ENCODE assay signal across 21 mouse cellular contexts in genomic region chr9:65086801-65087200, GRCm38 (mm10). TPM values are rescaled to one million over a fixed set of nuclear protein-coding genes. Genes with fewer than 3 reads are reported as not detected.
DNase-seq lines count a peak whose midpoint lies in the region; ATAC-seq and TF ChIP-seq lines count a peak whose summit lies in the region.
"Had no signal": no experiment of that assay in that cellular context is flagged by ENCODE, and none has a peak within 500 bp of the region (broad histone marks: within the 10 kb centered on the region; RNA-seq: fewer than 3 reads in every experiment).

No protein-coding gene starts in this region.

- no peak for TF ChIP-seq CTCF in hindbrain, postnatal 0 days (IDR thresholded peaks at IDR 0.05; ENCODE audit: low read depth)

- 53% methylated on average over 1 of the region's 1 CpGs for WGBS in hindbrain, postnatal 0 days
- 47% methylated on average over 1 of the region's 1 CpGs for WGBS in hindbrain, embryonic 16.5 days

- H3K4me1 ChIP-seq in hindbrain, postnatal 0 days (ENCODE audit: insufficient read depth, low read length): no peaks in the 10 kb centered on the region
- no peaks in the 10 kb centered on the region for H3K4me1 ChIP-seq in hindbrain, embryonic 16.5 days (ENCODE audit: control insufficient read depth, insufficient read depth, low read depth, low read length)

- ATAC-seq in hindbrain, postnatal 0 days: no peak
- ATAC-seq in hindbrain, embryonic 16.5 days: no peak
- ATAC-seq: activated CD4-positive, CD25-positive, alpha-beta regulatory T cell, adult 4 months; forebrain, embryonic 13.5 days; forebrain, embryonic 16.5 days; Patski had no signal

- H3K27ac ChIP-seq in hindbrain, postnatal 0 days: no peak overlapping the region
- H3K27ac ChIP-seq in hindbrain, embryonic 16.5 days (ENCODE audit: low read depth, low read length): no peak overlapping the region
- H3K27ac ChIP-seq: embryonic facial prominence, embryonic 13.5 days; embryonic facial prominence, embryonic 15.5 days; forebrain, embryonic 13.5 days had no signal

- H3K36me3 ChIP-seq in hindbrain, postnatal 0 days (ENCODE audit: insufficient read depth, low read length): peaks cover 12% of the 10 kb centered on the region; the same call in 1 of the 2 replicates
- H3K36me3 ChIP-seq in hindbrain, embryonic 16.5 days (ENCODE audit: control insufficient read depth, insufficient read depth, low read length): peaks cover 11% of the 10 kb centered on the region

- no peaks in the 10 kb centered on the region for H3K27me3 ChIP-seq in hindbrain, postnatal 0 days (ENCODE audit: insufficient read depth, low read length)
- no peaks in the 10 kb centered on the region for H3K27me3 ChIP-seq in hindbrain, embryonic 16.5 days (replicated peaks; ENCODE audit: control insufficient read depth, insufficient read depth, low read length)
- H3K27me3 ChIP-seq: embryonic facial prominence, embryonic 13.5 days; embryonic facial prominence, embryonic 15.5 days; forebrain, embryonic 13.5 days; Patski had no signal

- no peak overlapping the region for H3K4me3 ChIP-seq in hindbrain, postnatal 0 days (ENCODE audit: low read length)
- H3K4me3 ChIP-seq in hindbrain, embryonic 16.5 days (ENCODE audit: low read length): no peak overlapping the region
- H3K4me3 ChIP-seq: embryonic facial prominence, embryonic 13.5 days; embryonic facial prominence, embryonic 15.5 days; erythroblast, embryonic 14.5 days; forebrain, embryonic 10.5 days; forebrain, embryonic 13.5 days had no signal

- DNase-seq in cerebellum, postnatal 14 days: peak; percentile 32 to 43
- no peak for DNase-seq in cerebellum, adult 9-10 months
- peak; percentile 23 for DNase-seq in hindbrain, postnatal 0 days (ENCODE audit: low spot score)
- peak; percentile 16 for DNase-seq in brain, adult 2 months (ENCODE audit: low read depth, low spot score)
- DNase-seq in left cerebral cortex, adult 9 months (ENCODE audit: low spot score in 2 of 2): no peak
- DNase-seq: adrenal gland, adult 8-10 months; adrenal gland, postnatal 14 days; cerebellum, adult 11 months; cerebellum, adult 9-11 months; embryo, embryonic 11 days had no signal

- H3K4me2 ChIP-seq in hindbrain, postnatal 0 days (ENCODE audit: low read depth, low read length): no peak overlapping the region
- H3K4me2 ChIP-seq in hindbrain, embryonic 16.5 days (ENCODE audit: low read length): no peak overlapping the region
- H3K4me2 ChIP-seq: embryonic facial prominence, embryonic 13.5 days; embryonic facial prominence, embryonic 15.5 days; forebrain, embryonic 13.5 days had no signal

- no peak overlapping the region for H3K9ac ChIP-seq in hindbrain, postnatal 0 days (replicated peaks; ENCODE audit: low read length)
- no peak overlapping the region for H3K9ac ChIP-seq in hindbrain, embryonic 16.5 days (ENCODE audit: low read depth, low read length)
- H3K9ac ChIP-seq: embryonic facial prominence, embryonic 13.5 days; embryonic facial prominence, embryonic 15.5 days; forebrain, embryonic 13.5 days had no signal

- no peaks in the 10 kb centered on the region for H3K9me3 ChIP-seq in hindbrain, postnatal 0 days (ENCODE audit: low read length)
- no peaks in the 10 kb centered on the region for H3K9me3 ChIP-seq in hindbrain, embryonic 16.5 days (ENCODE audit: control insufficient read depth, low read length)
- H3K9me3 ChIP-seq: embryonic facial prominence, embryonic 13.5 days; embryonic facial prominence, embryonic 15.5 days; forebrain, embryonic 10.5 days; forebrain, embryonic 13.5 days had no signal

RNA-seq across cellular contexts. Expression of gene Igdcc4, which starts 14.5 kb away (rescaled TPM):
- total RNA-seq in hindbrain, postnatal 0 days (2014; rRNA removed): 51.1 and 56.8 TPM in 2 replicates
- 12.2 and 13.2 TPM in 2 replicates for polyA plus RNA-seq in hindbrain, postnatal 0 days (2015; fragmentation: Nextera tagmentation; extraction: Ambion mirVana)
- 12.8 and 17.7 TPM in 2 replicates for polyA plus RNA-seq in hindbrain, embryonic 16.5 days (2015; fragmentation: Nextera tagmentation; extraction: Ambion mirVana)
- polyA plus RNA-seq: erythroblast, embryonic 14.5 days had no signal

RNA-seq across cellular contexts. Expression of gene Igdcc3, which starts 54.2 kb away (rescaled TPM):
- 2.3 and 6.3 TPM in 2 replicates for total RNA-seq in hindbrain, postnatal 0 days (2014; rRNA removed)
- 5.2 and 6.2 TPM in 2 replicates for polyA plus RNA-seq in hindbrain, postnatal 0 days (2015; fragmentation: Nextera tagmentation; extraction: Ambion mirVana)
- polyA plus RNA-seq in hindbrain, embryonic 16.5 days (2015; fragmentation: Nextera tagmentation; extraction: Ambion mirVana): 4.4 and 9.0 TPM in 2 replicates
- total RNA-seq: common myeloid progenitor, adult 5-6 weeks had no signal
- polyA plus RNA-seq: activated CD4-positive, CD25-positive, alpha-beta regulatory T cell, adult 4 months; C2C12; erythroblast, embryonic 14.5 days; Patski had no signal

RNA-seq across cellular contexts. Expression of gene Dpp8, which starts 54.6 kb away (rescaled TPM):
- 77.2 and 84.1 TPM in 2 replicates for total RNA-seq in hindbrain, postnatal 0 days (2014; rRNA removed)
- polyA plus RNA-seq in hindbrain, postnatal 0 days (2015; fragmentation: Nextera tagmentation; extraction: Ambion mirVana): 26.9 and 27.7 TPM in 2 replicates
- 33.1 and 37.7 TPM in 2 replicates for polyA plus RNA-seq in hindbrain, embryonic 16.5 days (2015; fragmentation: Nextera tagmentation; extraction: Ambion mirVana)

Comparison
In these comparisons a context has a peak if more than half of its experiments do, and no peak if none do; other contexts are left out.
1. DNase-seq: peak in cerebellum, postnatal 14 days (2 of 2), hindbrain, postnatal 0 days (single experiment) and brain, adult 2 months (single experiment); none in cerebellum, adult 9-10 months (single experiment) and left cerebral cortex, adult 9 months (0 of 2).